Mouse (Mus musculus) embryonic facial prominence, embryonic 11.5 days (tissue): ENCODE results near the gene 9930111J21Rik1. TPM values are rescaled to one million over a fixed set of nuclear protein-coding genes. Genes with fewer than 3 reads are reported as not detected.
"Not testable (repeated sequence)": the region's sequence is repeated elsewhere in the genome, so short reads cannot be mapped to it uniquely, and the experiment has no call there.

Experiments
- ATAC-seq: fragments of 200-750 bp; cut with Nextera tagmentation; replicated peaks from 2 replicates; pipeline ENCODE4 v1.8.0; 2017; ENCODE audit warnings: low read depth; ENCODE audit not compliant: insufficient number of reproducible peaks, low FRiP score, low TSS enrichment
- DNase-seq: peaks from one replicate; pipeline ENCODE4 v3.0.0-alpha.2; 2015; ENCODE audit warnings: low spot score
- H3K27ac ChIP-seq: fragments of 300-500 bp; sonication (generic); replicated peaks from 2 replicates; pipeline ENCODE4 v1.5.1; 2014; ENCODE audit warnings: mild to moderate bottlenecking, low read depth, low read length, control low read depth
- H3K27me3 ChIP-seq: fragments of 300-500 bp; sonication (generic); 2 replicates; pipeline ENCODE4 v1.6.1; 2014; ENCODE audit warnings: mild to moderate bottlenecking, low read length, moderate library complexity, mixed read lengths; ENCODE audit not compliant: control insufficient read depth, insufficient read depth
- H3K36me3 ChIP-seq: fragments of 300-500 bp; sonication (generic); replicated peaks from 2 replicates; pipeline ENCODE4 v1.6.1; 2014; ENCODE audit warnings: low read depth, mild to moderate bottlenecking, low read length, moderate library complexity, mixed read lengths; ENCODE audit not compliant: control insufficient read depth, insufficient read depth
- H3K4me1 ChIP-seq: fragments of 300-500 bp; sonication (generic); 2 replicates; pipeline ENCODE4 v1.6.1; 2014; ENCODE audit warnings: low read length, mixed read lengths; ENCODE audit not compliant: control insufficient read depth, insufficient read depth
- H3K4me2 ChIP-seq: fragments of 300-500 bp; sonication (generic); 2 replicates; pipeline ENCODE4 v1.6.1; 2014; ENCODE audit warnings: low read depth, mild to moderate bottlenecking, control low read depth, low read length, moderate library complexity
- H3K4me3 ChIP-seq: fragments of 300-500 bp; sonication (generic); 2 replicates; pipeline ENCODE4 v1.5.1; 2014; ENCODE audit warnings: low read depth, low read length, control low read depth
- H3K9ac ChIP-seq: fragments of 300-500 bp; sonication (generic); replicated peaks from 2 replicates; pipeline ENCODE4 v1.6.1; 2014; ENCODE audit warnings: mild to moderate bottlenecking, control low read depth, low read length
- H3K9me3 ChIP-seq: fragments of 300-500 bp; sonication (generic); replicated peaks from 2 replicates; pipeline ENCODE4 v1.6.1; 2016; ENCODE audit warnings: mild to moderate bottlenecking, low read length, inconsistent platforms, mixed read lengths; ENCODE audit not compliant: control insufficient read depth
- WGBS: fragments of 180-500 bp; shearing (Covaris S2); extraction: QIAGEN DNeasy Blood & Tissue Kit; methylation state at CpG from one replicate; pipeline ENCODE4 v1.1.7; 2014; 5-methylcytosine and 5-hydroxymethylcytosine counted together
- polyA plus RNA-seq: library from polyadenylated mRNA; unstranded; fragments of >200 nt; fragmentation: Nextera tagmentation; extraction: Ambion mirVana; gene quantifications from 2 replicates; pipeline ENCODE4 v1.2.1, GENCODE M21; 2014

Gene 9930111J21Rik1
- polyA plus RNA-seq, 1 experiment from 2014 or later = 0.11 TPM

DNA sequence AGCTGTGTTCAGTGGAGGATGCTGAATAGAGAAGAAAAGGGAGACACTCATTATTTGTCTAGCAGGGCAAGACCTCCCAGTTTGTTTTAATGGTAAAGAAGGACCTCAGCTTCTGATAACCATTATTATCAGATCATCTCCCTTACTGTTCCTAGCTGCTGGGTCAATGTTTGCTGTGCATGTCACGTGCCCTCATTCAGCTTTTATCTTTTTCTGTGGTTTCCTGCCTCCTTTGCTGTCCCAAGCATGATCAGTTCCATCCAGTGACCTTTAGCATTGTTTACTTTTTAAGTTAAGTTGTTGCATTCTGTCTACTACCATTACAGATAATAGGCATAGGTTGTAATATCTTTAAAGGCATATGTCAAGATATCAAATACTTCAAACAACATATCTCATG lies 70.7 kb downstream of the 9930111J21Rik1 start:
- ATAC-seq = no peak

DNA sequence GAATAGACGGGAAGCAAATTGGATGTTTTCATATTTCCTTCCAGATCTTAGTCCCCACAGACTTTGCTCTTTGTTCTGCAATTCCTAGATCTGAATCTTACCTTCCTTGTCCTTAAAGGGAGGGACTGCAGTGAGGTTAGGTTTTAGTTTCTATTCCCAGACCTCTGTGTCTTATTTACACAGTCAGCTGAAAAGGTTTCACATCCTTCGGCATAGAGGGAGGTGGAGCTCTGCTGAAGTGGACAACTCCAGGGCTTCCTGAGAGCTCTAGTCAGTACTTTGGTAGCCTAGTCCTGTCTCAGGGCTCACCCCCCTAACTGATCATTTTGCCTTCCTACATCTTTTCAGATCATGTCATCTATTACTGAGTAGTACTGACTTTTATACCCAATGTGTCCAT lies 77.2 kb downstream of the 9930111J21Rik1 start, which contains the start of gene Gm5431:
Gene Gm5431, minus strand, starts transcription at position 194 of the 400 bp plus-strand sequence.
- H3K27ac ChIP-seq = no peak within 1 kb of the TSS
- no peaks in the 10 kb centered on the region for H3K4me1 ChIP-seq
- WGBS = 83% methylated on average over 2 of the region's 2 CpGs
- no peak within 1 kb of the TSS for H3K4me2 ChIP-seq
- H3K9ac ChIP-seq = no peak within 1 kb of the TSS
- no peaks in the 10 kb centered on the region for H3K27me3 ChIP-seq
- DNase-seq = no peak
- H3K36me3 ChIP-seq = no peaks in the 10 kb centered on the region
- ATAC-seq = no peak
- H3K9me3 ChIP-seq = no peaks in the 10 kb centered on the region
- H3K4me3 ChIP-seq = no peak within 1 kb of the TSS

More for the DNA sequence above, 70.7 kb downstream of the 9930111J21Rik1 start:
- Histone ChIP-seq H3K9ac (no peak overlapping the region), H3K4me2 (no peak overlapping the region), H3K27ac (no peak overlapping the region), H3K4me1 (no peaks in the 10 kb centered on the region), H3K27me3 (no peaks in the 10 kb centered on the region), H3K9me3 (no peaks in the 10 kb centered on the region), H3K36me3 (no peaks in the 10 kb centered on the region), H3K4me3 (no peak overlapping the region)
- 54% methylated on average over 1 of the region's 1 CpGs for WGBS
- DNase-seq = no peak

DNA sequence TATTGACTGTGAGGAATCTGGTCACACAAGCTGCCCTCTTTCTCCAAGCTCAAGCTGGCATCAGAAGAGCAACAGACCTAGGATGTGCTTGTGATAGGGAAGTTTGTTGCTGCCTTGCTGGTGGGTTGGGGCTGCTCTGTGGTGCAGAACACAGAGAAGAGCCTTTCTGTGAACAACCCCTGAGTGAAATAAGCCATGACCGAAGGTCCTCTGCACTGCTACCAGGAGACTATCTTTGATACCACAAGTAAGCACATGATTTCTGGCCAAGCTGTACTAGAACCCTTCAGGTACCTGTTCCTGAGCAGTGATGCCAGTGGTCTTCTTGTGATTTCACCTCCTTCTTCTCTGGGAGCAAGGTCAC lies 77.6 kb downstream of the 9930111J21Rik1 start:
- not testable (repeated sequence) for H3K4me1 ChIP-seq, H3K36me3 ChIP-seq, H3K9me3 ChIP-seq, ATAC-seq, H3K4me2 ChIP-seq, H3K9ac ChIP-seq, H3K27ac ChIP-seq, DNase-seq, H3K27me3 ChIP-seq, H3K4me3 ChIP-seq
- WGBS = 89% methylated on average over 1 of the region's 1 CpGs

DNA sequence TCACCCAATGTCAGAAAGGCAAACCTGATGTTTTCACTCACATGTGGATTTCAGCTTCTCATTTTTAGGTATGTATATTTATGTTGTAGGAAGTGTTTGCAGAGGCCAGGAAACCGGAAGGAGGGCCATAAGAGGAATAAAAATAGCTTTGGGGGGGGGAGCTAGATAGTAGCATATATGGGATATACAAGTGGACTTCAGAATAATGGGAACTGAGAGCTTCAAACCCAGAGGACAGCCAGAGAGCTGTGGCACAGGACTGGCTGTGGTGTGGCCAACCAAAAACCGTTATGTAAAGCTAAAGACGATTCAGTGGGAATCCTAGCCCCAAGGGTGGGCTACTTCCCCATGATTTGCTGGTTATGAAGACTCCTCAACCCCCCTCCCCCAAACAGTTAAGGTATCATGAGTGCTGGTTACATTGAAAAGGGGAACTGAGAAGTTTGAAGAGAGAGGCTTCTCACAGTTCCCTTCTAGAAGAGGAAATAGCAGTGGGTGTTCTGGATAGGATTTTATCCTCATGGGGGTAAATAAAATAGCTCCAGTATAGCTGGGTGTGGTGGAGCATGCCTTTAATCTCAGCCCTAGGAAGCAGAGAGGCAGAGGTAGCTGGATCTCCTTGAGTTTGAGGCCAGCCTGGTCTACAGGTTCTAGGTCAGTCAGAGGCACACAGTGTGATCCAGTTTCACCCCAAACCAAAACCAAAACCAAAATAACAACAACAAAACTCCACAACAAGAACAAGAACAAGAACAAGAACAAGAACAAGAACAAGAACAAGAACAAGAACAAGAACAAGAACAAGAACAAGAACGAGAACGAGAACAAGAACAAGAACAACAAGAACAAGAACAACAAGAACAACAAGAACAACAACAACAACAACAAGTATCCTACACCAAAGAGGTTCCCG lies 78.3 kb downstream of the 9930111J21Rik1 start:
- not testable (repeated sequence) for ATAC-seq
- WGBS = 76% methylated on average over 6 of the region's 6 CpGs

DNA sequence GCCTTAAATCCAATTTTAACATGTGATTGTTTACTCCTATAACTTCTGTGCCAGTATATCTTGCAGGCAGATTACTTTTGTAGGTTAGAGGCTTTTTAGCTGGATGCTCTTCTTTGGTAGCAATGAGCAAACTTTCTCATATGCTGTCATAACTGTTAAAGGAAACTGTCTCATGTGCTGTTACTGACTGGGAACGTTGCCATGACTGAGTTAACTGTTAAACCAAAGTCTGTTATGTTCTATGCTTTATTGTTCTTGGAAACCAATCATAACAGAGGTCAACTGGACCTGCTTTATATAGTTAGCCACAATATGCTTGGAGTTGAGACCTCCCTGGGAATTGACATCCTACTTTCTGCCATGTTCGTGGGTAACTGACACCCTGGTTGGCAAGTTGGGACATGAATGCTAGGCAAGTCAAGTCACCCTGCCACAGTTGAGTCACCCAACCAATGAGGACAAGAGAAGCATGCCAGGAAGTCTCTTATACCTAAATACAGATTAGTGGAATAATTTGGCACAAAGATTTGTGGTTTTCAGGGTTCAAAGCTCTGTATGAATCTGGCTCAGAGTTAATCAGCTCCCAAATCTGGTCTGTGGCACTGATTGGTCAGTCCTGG lies 80.3 kb downstream of the 9930111J21Rik1 start:
- DNase-seq (no peak), ATAC-seq (no peak)
- Histone ChIP-seq H3K27ac (no peak overlapping the region), H3K9ac (no peak overlapping the region), H3K27me3 (no peaks in the 10 kb centered on the region), H3K4me1 (no peaks in the 10 kb centered on the region), H3K4me2 (no peak overlapping the region), H3K36me3 (no peaks in the 10 kb centered on the region), H3K9me3 (no peaks in the 10 kb centered on the region), H3K4me3 (no peak overlapping the region)
- WGBS = 78% methylated on average over 2 of the region's 2 CpGs

More for the DNA sequence above, 78.3 kb downstream of the 9930111J21Rik1 start:
- not testable (repeated sequence) for H3K4me1 ChIP-seq, H3K9ac ChIP-seq, H3K36me3 ChIP-seq, H3K27me3 ChIP-seq, H3K27ac ChIP-seq, DNase-seq, H3K9me3 ChIP-seq, H3K4me2 ChIP-seq, H3K4me3 ChIP-seq

Other genes with a start within 250 kb of the 9930111J21Rik1 start
- gene Rack1, start 179.1 kb downstream of the 9930111J21Rik1 start, polyA plus RNA-seq = 755 and 775 TPM in 2 replicates
- 3.2 and 3.8 TPM in 2 replicates for gene Trim41, start 162.0 kb downstream of the 9930111J21Rik1 start, polyA plus RNA-seq
- gene Trim7, start 153.3 kb downstream of the 9930111J21Rik1 start, polyA plus RNA-seq = 0.27 and 0.33 TPM in 2 replicates
- 7.7 and 14.0 TPM in 2 replicates for gene Gm12184, start 152.7 kb downstream of the 9930111J21Rik1 start, polyA plus RNA-seq
- gene Irgm1, start 107.7 kb downstream of the 9930111J21Rik1 start, polyA plus RNA-seq = 2.0 and 2.8 TPM in 2 replicates
- 0.11 and 0.26 TPM in 2 replicates for gene Gm5431, start 77.2 kb downstream of the 9930111J21Rik1 start, polyA plus RNA-seq
- 2.0 and 2.1 TPM in 2 replicates for gene Psme2b, start 33.2 kb downstream of the 9930111J21Rik1 start, polyA plus RNA-seq
- gene Olfr56, start 509 bp downstream of the 9930111J21Rik1 start, polyA plus RNA-seq = not detected in 2 replicates
- not detected in 2 replicates for gene Gm12185, start 12.8 kb upstream of the 9930111J21Rik1 start, polyA plus RNA-seq
- gene Tgtp1, start 14.8 kb upstream of the 9930111J21Rik1 start, polyA plus RNA-seq = not detected in 2 replicates
- 0.10 and 0.25 TPM in 2 replicates for gene 9930111J21Rik2, start 71.8 kb upstream of the 9930111J21Rik1 start, polyA plus RNA-seq
- gene Tgtp2, start 84.8 kb upstream of the 9930111J21Rik1 start, polyA plus RNA-seq = not detected in 2 replicates
- gene Ifi47, start 97.2 kb upstream of the 9930111J21Rik1 start, polyA plus RNA-seq = 0.56 and 1.2 TPM in 2 replicates
- gene Olfr1396, start 135.5 kb upstream of the 9930111J21Rik1 start, polyA plus RNA-seq = not detected in 2 replicates
- not detected in 2 replicates for gene Olfr1395, start 162.9 kb upstream of the 9930111J21Rik1 start, polyA plus RNA-seq
- not detected in 2 replicates for gene Olfr1394, start 175.0 kb upstream of the 9930111J21Rik1 start, polyA plus RNA-seq
- gene Btnl9, start 207.8 kb upstream of the 9930111J21Rik1 start, polyA plus RNA-seq = 0.15 and 0.77 TPM in 2 replicates
- 64.0 and 66.1 TPM in 2 replicates for gene Zfp62, start 223.9 kb upstream of the 9930111J21Rik1 start, polyA plus RNA-seq